Mouse (Mus musculus) intestine, postnatal 0 days (tissue): ENCODE results near the gene Abcb8. TPM values are rescaled to one million over a fixed set of nuclear protein-coding genes. Genes with fewer than 3 reads are reported as not detected.
A peak's percentile ranks its signal among the peaks of the same experiment; 100 is the strongest.

Experiments
- ATAC-seq: fragments of 200-750 bp; cut with Nextera tagmentation; 2 replicates; pipeline ENCODE4 v1.8.0; 2017; ENCODE audit warnings: mild to moderate bottlenecking, moderate TSS enrichment, moderate library complexity
- H3K27ac ChIP-seq: fragments of 300-500 bp; sonication (generic); 2 replicates; pipeline ENCODE4 v1.5.1; 2014; ENCODE audit warnings: mild to moderate bottlenecking, low read depth, low read length, moderate library complexity
- H3K27me3 ChIP-seq: fragments of 300-500 bp; sonication (generic); replicated peaks from 2 replicates; pipeline ENCODE4 v1.6.1; 2014; ENCODE audit warnings: low read length, mixed read lengths; ENCODE audit not compliant: control insufficient read depth, insufficient read depth
- H3K36me3 ChIP-seq: fragments of 300-500 bp; sonication (generic); 2 replicates; pipeline ENCODE4 v1.6.1; 2014; ENCODE audit warnings: mild to moderate bottlenecking, moderate library complexity; ENCODE audit not compliant: control insufficient read depth, insufficient read depth
- H3K4me1 ChIP-seq: fragments of 300-500 bp; sonication (generic); replicated peaks from 2 replicates; pipeline ENCODE4 v1.6.1; 2014; ENCODE audit warnings: antibody characterized with exemption, low read length, mixed read lengths; ENCODE audit not compliant: control insufficient read depth, insufficient read depth
- H3K4me2 ChIP-seq: fragments of 300-500 bp; sonication (generic); replicated peaks from 2 replicates; pipeline ENCODE4 v1.6.1; 2014; ENCODE audit warnings: low read depth, mild to moderate bottlenecking, moderate library complexity
- H3K4me3 ChIP-seq: fragments of 300-500 bp; sonication (generic); 2 replicates; pipeline ENCODE4 v1.5.1; 2014; ENCODE audit warnings: low read depth, low read length
- H3K9ac ChIP-seq: fragments of 300-500 bp; sonication (generic); 2 replicates; pipeline ENCODE4 v1.6.1; 2014; ENCODE audit warnings: mild to moderate bottlenecking, low read depth, low read length
- H3K9me3 ChIP-seq: fragments of 300-500 bp; sonication (generic); 2 replicates; pipeline ENCODE4 v1.6.1; 2016; ENCODE audit warnings: mixed run types; ENCODE audit not compliant: control insufficient read depth
- CTCF ChIP-seq: sonication (generic); IDR thresholded peaks from 2 replicates; pipeline ENCODE4 v1.5.1; 2016; ENCODE audit warnings: low read depth, mild to moderate bottlenecking, control low read depth, antibody characterized with exemption, moderate library complexity
- WGBS: fragments of 180-500 bp; shearing (Covaris S2); extraction: QIAGEN DNeasy Blood & Tissue Kit; methylation state at CpG from one replicate; pipeline ENCODE4 v1.1.7; 2014; 5-methylcytosine and 5-hydroxymethylcytosine counted together
- polyA plus RNA-seq: library from polyadenylated mRNA; unstranded; fragments of >200 nt; fragmentation: Nextera tagmentation; extraction: Ambion mirVana; gene quantifications from 2 replicates; pipeline ENCODE4 v1.2.1, GENCODE M21; 2015

Gene Abcb8
- polyA plus RNA-seq, 1 experiment from 2014 or later, result 40.4 TPM

GRCm38 (mm10) chr5:24353327-24353726 lies 40.1 kb upstream of the Abcb8 start:
- H3K27me3 ChIP-seq, result peaks cover 44% of the 10 kb centered on the region
- TF ChIP-seq CTCF, result no peak
- no peak for ATAC-seq
- H3K9ac ChIP-seq, result no peak overlapping the region
- H3K4me1 ChIP-seq, result no peaks in the 10 kb centered on the region
- H3K4me3 ChIP-seq, result no peak overlapping the region
- 41% methylated on average over 4 of the region's 4 CpGs for WGBS
- H3K9me3 ChIP-seq, result no peaks in the 10 kb centered on the region
- no peaks in the 10 kb centered on the region for H3K36me3 ChIP-seq
- no peak overlapping the region for H3K27ac ChIP-seq
- H3K4me2 ChIP-seq, result no peak overlapping the region

- no peak for TF ChIP-seq CTCF
- Histone ChIP-seq H3K27me3 (peaks cover 17% of the 10 kb centered on the region), H3K4me3 (no peak overlapping the region), H3K27ac (no peak overlapping the region), H3K4me1 (no peaks in the 10 kb centered on the region), H3K36me3 (no peaks in the 10 kb centered on the region), H3K9ac (no peak overlapping the region), H3K9me3 (no peaks in the 10 kb centered on the region), H3K4me2 (no peak overlapping the region)
- 49% methylated on average over 4 of the region's 4 CpGs for WGBS
- ATAC-seq, result no peak
These were observed 36.7 kb upstream of the Abcb8 start for GRCm38 (mm10) chr5:24356764-24357163.

- H3K9ac ChIP-seq, result no peak overlapping the region
- WGBS, result 8% methylated on average over 7 of the region's 7 CpGs
- no peak overlapping the region for H3K4me2 ChIP-seq
- H3K4me3 ChIP-seq, result no peak overlapping the region
- no peaks in the 10 kb centered on the region for H3K4me1 ChIP-seq
- H3K9me3 ChIP-seq, result no peaks in the 10 kb centered on the region
- peaks cover 11% of the 10 kb centered on the region for H3K27me3 ChIP-seq
- H3K36me3 ChIP-seq, result no peaks in the 10 kb centered on the region
- no peak overlapping the region for H3K27ac ChIP-seq
- peak; percentile 84 for TF ChIP-seq CTCF
- ATAC-seq, result peak; percentile 58
These were observed 36.0 kb upstream of the Abcb8 start for GRCm38 (mm10) chr5:24357461-24357860.

GRCm38 (mm10) chr5:24360792-24361454 lies 32.5 kb upstream of the Abcb8 start:
- no peak overlapping the region for H3K4me2 ChIP-seq
- ATAC-seq, result peak; percentile 45
- no peaks in the 10 kb centered on the region for H3K27me3 ChIP-seq
- no peak overlapping the region for H3K4me3 ChIP-seq
- no peaks in the 10 kb centered on the region for H3K36me3 ChIP-seq
- no peaks in the 10 kb centered on the region for H3K9me3 ChIP-seq
- H3K9ac ChIP-seq, result no peak overlapping the region
- no peak overlapping the region for H3K27ac ChIP-seq
- under 1% methylated on average over 7 of the region's 7 CpGs for WGBS
- no peaks in the 10 kb centered on the region for H3K4me1 ChIP-seq
- peak; percentile 98 for TF ChIP-seq CTCF

GRCm38 (mm10) chr5:24363467-24363866 lies 30.0 kb upstream of the Abcb8 start:
- no peaks in the 10 kb centered on the region for H3K9me3 ChIP-seq
- H3K9ac ChIP-seq, result no peak overlapping the region
- no peak overlapping the region for H3K27ac ChIP-seq
- no peak overlapping the region for H3K4me3 ChIP-seq
- no peak for ATAC-seq
- H3K4me2 ChIP-seq, result no peak overlapping the region
- TF ChIP-seq CTCF, result no peak
- H3K36me3 ChIP-seq, result no peaks in the 10 kb centered on the region
- 60% methylated on average over 2 of the region's 2 CpGs for WGBS
- H3K27me3 ChIP-seq, result no peaks in the 10 kb centered on the region
- H3K4me1 ChIP-seq, result no peaks in the 10 kb centered on the region

GRCm38 (mm10) chr5:24364061-24364460 lies 29.4 kb upstream of the Abcb8 start:
- Histone ChIP-seq H3K9me3 (no peaks in the 10 kb centered on the region), H3K27ac (no peak overlapping the region), H3K4me3 (no peak overlapping the region), H3K36me3 (no peaks in the 10 kb centered on the region), H3K4me1 (no peaks in the 10 kb centered on the region), H3K9ac (no peak overlapping the region), H3K27me3 (no peaks in the 10 kb centered on the region), H3K4me2 (no peak overlapping the region)
- WGBS, result 55% methylated on average over 3 of the region's 3 CpGs
- ATAC-seq, result no peak
- TF ChIP-seq CTCF, result no peak

GRCm38 (mm10) chr5:24364508-24364907 lies 29.0 kb upstream of the Abcb8 start, which contains the start of gene Nos3:
Nos3 (plus strand) TSS chr5:24364810.
- 53% methylated on average over 12 of the region's 12 CpGs for WGBS
- Histone ChIP-seq H3K9me3 (no peaks in the 10 kb centered on the region), H3K4me3 (no peak within 1 kb of the TSS), H3K4me2 (peak within 1 kb of the TSS; percentile 21), H3K4me1 (no peaks in the 10 kb centered on the region), H3K27ac (no peak within 1 kb of the TSS), H3K9ac (no peak within 1 kb of the TSS), H3K36me3 (no peaks in the 10 kb centered on the region), H3K27me3 (no peaks in the 10 kb centered on the region)
- no peak for ATAC-seq
- no peak for TF ChIP-seq CTCF
